Mouse (Mus musculus): ENCODE measurements around the gene Cracr2b.
"Not testable (repeated sequence)": the region's sequence is repeated elsewhere in the genome, so short reads cannot be mapped to it uniquely, and the experiment has no call there.

Cracr2b gene

GRCm38 (mm10) chr7:141433517-141434400 lies 27.1 kb upstream of the Cracr2b start:
- DNase-seq (ENCODE audit: extremely low read depth, low read depth): no peak

- DNase-seq (ENCODE audit: extremely low read depth, low read depth): no peak
These were observed 26.4 kb upstream of the Cracr2b start for GRCm38 (mm10) chr7:141434464-141434863.

DNA sequence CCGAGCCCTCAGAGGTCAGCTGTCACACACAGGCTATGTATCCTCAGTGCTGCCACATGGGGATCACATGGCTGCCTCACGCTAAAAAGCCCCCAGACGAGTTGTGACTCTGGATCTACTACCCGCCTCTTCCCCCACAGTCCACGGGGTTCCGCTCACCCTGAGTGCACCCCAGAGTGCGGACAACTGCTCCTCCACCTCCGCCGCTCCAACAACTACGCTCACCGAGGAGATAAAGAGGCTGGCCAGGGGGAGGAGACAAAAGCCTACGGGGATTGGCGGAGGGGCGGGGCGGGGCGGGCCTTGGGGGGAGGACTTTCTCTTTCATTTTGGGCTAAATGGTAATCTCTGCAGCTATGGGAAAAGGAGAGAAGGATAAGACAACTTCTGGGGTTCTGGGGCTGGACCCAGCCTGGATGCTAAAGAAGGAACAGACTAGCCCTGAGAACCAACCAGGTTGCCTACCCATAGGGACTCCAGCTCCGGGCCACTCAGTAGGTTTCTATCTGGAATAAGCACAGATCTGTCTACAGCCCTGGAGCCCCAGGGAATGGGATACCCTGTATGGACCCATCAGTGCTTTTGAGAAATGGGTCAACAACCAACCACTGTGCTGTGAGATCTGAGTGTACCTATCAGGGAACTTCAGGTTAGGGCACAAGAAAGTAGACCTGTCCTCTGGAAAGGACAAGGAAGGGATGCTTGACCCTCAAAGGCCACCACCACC lies 25.6 kb upstream of the Cracr2b start:
- DNase-seq (ENCODE audit: extremely low read depth, low read depth): no peak

GRCm38 (mm10) chr7:141435856-141436522 lies 24.9 kb upstream of the Cracr2b start:
- DNase-seq (ENCODE audit: extremely low read depth, low read depth): no peak

DNA sequence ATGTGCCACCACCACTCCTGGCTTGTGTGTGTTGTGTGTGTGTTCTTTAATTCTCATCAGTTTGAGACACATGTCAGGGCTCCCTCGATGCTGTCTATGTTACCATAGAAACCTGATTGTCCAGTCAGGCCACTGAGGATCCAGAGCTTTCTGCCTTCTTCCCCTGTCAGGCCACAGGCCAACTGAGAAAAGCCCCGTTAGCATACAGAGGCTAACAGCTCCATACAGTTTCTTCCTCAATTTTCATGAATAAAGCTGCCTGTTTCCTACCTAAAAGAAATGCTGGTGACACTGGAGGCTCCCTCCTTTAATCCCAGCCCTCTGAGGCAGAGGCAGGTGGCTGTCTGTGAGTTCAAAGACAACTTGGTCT lies 24.4 kb upstream of the Cracr2b start:
- DNase-seq (ENCODE audit: extremely low read depth, low read depth): no peak

GRCm38 (mm10) chr7:141437178-141438120 lies 23.4 kb upstream of the Cracr2b start, which contains the start of gene Slc25a22:
Gene Slc25a22 (minus strand): TSS chr7:141437892.
- DNase-seq (ENCODE audit: extremely low read depth, low read depth): no peak

DNA sequence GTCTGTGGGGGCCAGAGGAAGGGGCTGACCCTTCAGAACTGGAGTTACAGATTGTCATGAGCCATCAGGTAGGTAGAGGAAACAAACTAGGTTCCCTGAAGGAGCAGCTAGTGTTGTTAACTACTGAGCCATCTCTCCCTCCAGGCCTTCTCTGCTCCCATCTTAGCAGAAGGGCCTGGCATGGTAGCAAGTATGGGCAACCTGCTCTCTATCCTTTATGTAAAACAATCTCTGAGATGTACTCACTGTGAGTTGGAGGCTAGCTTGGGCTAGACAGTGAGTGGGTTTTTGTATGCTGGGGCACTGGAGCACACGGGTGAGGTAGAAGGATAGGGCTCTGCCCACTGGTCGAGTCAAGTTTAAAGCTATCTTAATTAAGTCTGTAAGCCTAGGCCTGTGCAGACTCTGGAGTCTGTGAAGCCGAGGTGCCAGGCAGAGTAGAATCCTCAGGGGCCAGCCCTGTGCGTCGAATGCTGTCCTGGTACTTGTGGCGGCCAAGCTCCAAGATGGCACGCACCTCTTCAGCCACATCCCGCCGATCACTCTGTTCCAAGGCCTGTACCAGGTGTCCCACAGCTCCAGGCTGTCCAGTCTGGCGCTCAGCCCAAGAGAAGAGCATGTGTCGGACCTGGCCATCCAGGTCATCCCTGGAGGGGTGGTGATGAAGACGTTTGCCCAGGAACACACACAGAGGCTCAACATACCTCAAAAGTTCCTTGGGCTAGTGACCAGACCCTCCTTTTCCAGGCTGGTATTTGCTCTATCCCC lies 22.5 kb upstream of the Cracr2b start:
- no peak for DNase-seq (ENCODE audit: extremely low read depth, low read depth)

DNA sequence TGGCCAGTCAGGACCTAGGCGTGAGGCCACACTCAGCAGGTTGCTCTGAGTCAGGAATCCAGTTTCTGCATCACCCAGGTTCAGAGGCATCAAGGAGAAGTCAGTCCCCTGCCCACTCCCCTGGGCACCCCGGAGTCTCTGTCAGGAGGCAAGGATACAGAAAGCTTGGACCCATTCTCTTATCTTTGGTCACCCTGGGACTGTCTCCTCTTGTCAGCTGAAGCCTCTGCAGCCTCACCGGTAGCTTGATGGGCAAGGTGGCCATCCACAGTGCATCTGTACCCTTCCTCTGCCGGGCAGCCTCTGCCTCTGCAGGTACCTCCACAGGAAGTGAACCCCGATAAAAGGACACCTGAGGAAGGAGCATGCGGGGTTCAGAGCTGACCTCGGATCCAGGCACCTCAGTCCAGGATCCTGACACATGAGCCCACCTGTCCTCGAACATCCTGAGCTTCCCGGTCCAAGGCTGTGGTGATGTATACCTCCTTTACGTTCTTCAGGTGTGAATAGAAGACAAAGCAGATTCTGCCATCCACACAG lies 21.7 kb upstream of the Cracr2b start:
- no peak for DNase-seq (ENCODE audit: extremely low read depth, low read depth)

DNA sequence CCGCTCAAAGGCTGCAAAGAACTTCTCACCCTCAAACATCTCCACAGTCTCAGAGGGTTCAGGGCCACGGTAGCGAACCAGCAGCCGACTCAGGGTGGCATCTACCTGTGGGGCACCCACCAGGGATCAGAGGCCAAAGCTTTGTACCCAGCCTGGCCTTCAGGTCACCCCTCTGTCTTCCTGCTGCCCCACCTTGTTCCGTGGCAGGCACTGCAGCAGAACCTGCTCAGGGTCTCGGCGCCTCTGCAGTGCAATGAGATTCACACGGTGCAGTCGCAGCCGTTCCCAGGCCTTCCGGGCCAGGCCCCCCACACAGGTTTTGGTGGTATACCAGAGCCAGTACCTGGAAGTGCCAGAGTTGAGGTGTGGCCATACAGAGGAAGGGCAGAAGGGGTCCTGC lies 21.1 kb upstream of the Cracr2b start:
- DNase-seq (ENCODE audit: extremely low read depth, low read depth): no peak

DNA sequence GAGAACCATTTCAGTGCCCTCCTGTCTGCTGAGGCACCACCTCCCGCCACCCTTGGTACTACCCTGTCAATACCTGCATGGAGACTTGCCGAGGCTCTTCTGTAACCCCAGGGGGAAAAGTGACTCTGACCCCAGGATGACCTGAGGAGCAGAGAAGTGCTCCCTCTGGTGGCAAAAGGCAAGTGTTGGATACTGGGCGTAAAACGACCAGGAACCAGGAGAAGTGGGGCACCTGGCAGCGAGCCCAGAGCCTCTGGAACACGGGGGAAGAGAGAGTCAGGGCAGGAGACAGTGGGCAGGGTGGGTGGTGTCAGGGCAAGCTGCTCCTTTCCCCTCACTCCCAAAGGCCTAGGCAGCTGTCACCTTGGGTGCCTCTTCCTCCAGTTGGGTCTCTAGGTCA lies 20.3 kb upstream of the Cracr2b start:
- no peak for DNase-seq (ENCODE audit: extremely low read depth, low read depth)

DNA sequence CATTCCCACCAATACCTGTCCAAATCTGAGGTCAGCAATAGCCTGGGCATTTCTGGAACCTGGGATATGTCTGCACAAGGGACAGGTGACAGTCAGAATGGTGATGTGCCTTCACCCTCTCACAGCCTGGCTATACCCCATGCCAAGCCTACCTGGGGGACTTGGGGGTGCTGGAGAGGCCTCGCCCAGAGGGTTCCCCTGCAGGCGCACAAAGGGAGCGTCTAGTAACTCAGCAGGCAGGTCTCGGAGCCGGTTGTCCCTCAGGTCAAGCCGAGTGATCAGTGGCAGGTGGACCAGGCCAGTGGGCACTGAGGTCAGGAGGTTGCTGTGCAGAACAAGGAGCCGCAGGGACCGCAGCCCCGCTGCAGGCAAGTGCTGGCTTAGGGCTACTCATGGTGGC lies 19.4 kb upstream of the Cracr2b start:
- DNase-seq (ENCODE audit: extremely low read depth, low read depth): no peak

GRCm38 (mm10) chr7:141442199-141442598 lies 18.7 kb upstream of the Cracr2b start:
- no peak for DNase-seq (ENCODE audit: extremely low read depth, low read depth)

DNA sequence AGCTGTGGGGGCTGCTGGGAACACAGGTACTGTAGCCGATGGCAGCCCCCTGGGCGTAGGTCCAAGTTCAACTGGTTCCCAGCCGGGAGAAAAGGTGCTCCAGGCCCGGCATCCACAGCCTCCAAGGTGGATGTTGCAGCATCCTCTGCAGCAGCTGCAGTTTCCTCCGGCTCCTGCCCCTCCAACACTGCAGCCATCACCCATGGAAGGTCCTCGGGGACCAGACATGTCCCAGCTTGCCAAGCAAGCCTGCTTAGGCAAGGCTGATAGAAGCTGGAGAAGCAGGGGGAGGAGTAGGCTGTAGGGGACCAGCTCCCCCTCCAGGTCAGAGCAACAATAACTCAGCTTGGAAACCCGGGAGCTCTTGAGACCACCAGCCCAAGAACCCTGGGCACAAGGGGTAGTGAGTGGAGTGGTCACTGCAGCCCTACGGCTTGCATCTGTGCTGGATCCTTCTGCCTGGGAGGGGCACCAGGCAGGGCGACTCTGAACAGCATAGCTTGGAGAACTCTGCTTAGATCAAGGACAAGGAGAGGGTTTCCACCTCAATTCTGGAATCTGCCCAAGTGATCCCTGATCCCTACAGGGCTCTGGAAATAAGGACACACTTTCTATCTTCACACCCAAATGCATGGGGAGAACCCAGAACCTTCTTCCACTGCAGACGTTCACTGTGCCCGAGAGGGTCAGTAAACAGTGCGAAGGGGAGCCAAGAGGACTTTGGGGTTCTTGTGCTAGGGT lies 17.6 kb upstream of the Cracr2b start:
- no peak for DNase-seq (ENCODE audit: extremely low read depth, low read depth)

GRCm38 (mm10) chr7:141443828-141444237 lies 17.1 kb upstream of the Cracr2b start, which contains the start of gene Pidd1:
Gene Pidd1 (minus strand): TSS chr7:141444025.
- peak; percentile 65 for DNase-seq (ENCODE audit: extremely low read depth, low read depth)

GRCm38 (mm10) chr7:141446374-141446773 lies 14.5 kb upstream of the Cracr2b start:
- DNase-seq (ENCODE audit: extremely low read depth, low read depth): not testable (repeated sequence)

- DNase-seq (ENCODE audit: extremely low read depth, low read depth): peak; percentile 97
These were observed 13.5 kb upstream of the Cracr2b start, which contains the start of gene Rplp2 for GRCm38 (mm10) chr7:141447110-141447991. Gene Rplp2 (plus strand): TSS chr7:141447370.

DNA sequence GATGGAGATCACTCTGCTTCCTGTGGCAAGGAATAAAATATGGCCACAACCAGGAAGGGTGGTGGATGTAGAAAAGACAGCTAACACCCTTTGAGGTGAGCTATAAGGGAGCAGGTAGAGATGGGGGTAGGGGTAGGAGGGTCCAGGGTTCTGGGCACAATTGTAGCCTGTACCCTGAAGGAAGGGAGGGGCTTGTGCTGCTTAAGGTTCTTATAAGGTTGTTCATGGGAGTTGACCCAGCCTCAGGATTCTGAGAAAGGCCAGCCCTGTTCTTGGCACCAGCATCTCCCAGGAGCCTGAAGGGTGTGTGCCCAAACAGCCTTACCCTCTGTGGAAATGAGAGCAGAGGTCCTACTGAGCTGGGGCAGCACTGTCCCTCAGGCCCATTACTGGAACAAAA lies 9.0 kb upstream of the Cracr2b start:
- no peak for DNase-seq (ENCODE audit: extremely low read depth, low read depth)

DNA sequence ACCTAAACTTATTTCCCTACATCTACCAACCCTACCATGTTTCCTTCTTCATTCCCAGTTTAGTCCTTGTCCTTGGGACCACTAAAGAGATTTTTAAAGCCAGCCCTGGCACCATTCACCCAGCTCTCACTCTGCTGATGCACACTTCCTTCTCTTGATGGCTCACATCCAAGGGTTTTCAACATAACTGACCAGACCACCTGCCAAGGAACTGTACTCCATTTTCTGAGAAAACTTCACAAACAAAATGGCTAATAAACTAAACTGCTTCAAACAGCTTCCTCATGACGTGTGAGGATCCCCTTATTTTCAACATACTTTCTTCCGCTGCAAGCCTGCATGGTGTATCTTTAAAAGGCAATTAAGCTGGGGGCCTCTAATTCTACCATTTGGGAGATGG lies 7.3 kb upstream of the Cracr2b start:
- no peak for DNase-seq (ENCODE audit: extremely low read depth, low read depth)
